Mouse (Mus musculus) bone marrow, adult 2 months (tissue): ENCODE data around the gene Kazald1.

Experiments used
- CTCF ChIP-seq: fragments of 200-500 bp; IDR thresholded peaks from 2 replicates; pipeline ENCODE4 v1.5.1; 2011; ENCODE audit warnings: low read length, control low read depth; ENCODE audit not compliant: control insufficient read depth, insufficient read depth
- POLR2A ChIP-seq: fragments of 200-500 bp; IDR thresholded peaks from 2 replicates; pipeline ENCODE4 v1.6.1; 2011; ENCODE audit warnings: low read depth, mild to moderate bottlenecking, control low read depth, low read length, borderline replicate concordance; ENCODE audit not compliant: control insufficient read depth

GRCm38 (mm10) chr19:45048644-45049365 is 26.2 kb upstream of the Kazald1 start:
- TF ChIP-seq CTCF (no peak), POLR2A (no peak)
